Mouse (Mus musculus) NIH3T3 (cell line): Measurements from ENCODE around the gene Ttbk2.

ENCODE experiments used
- DNase-seq: peaks from one replicate; pipeline ENCODE4 v3.0.0-alpha.2; 2012; ENCODE audit warnings: low read depth

Gene Ttbk2

GRCm38 (mm10) chr2:120745496-120745895 lies 104.9 kb downstream of the Ttbk2 start:
- no peak for DNase-seq

- no peak for DNase-seq
These were observed 118.4 kb downstream of the Ttbk2 start for GRCm38 (mm10) chr2:120731877-120732530.

- DNase-seq, result peak; percentile 98
These were observed 119.1 kb downstream of the Ttbk2 start for GRCm38 (mm10) chr2:120731167-120731862.

GRCm38 (mm10) chr2:120730639-120731166 lies 119.7 kb downstream of the Ttbk2 start:
- peak; percentile 44 for DNase-seq

GRCm38 (mm10) chr2:120729775-120730585 lies 120.4 kb downstream of the Ttbk2 start:
- DNase-seq, result peak; percentile 12

- no peak for DNase-seq
These were observed 126.2 kb downstream of the Ttbk2 start for GRCm38 (mm10) chr2:120724176-120724575.

GRCm38 (mm10) chr2:120723621-120724020 lies 126.8 kb downstream of the Ttbk2 start:
- no peak for DNase-seq

GRCm38 (mm10) chr2:120722491-120722890 lies 127.9 kb downstream of the Ttbk2 start:
- no peak for DNase-seq

GRCm38 (mm10) chr2:120721911-120722310 lies 128.5 kb downstream of the Ttbk2 start:
- no peak for DNase-seq

- DNase-seq, result no peak
These were observed 129.6 kb downstream of the Ttbk2 start for GRCm38 (mm10) chr2:120720821-120721220.

- DNase-seq, result no peak
These were observed 131.9 kb downstream of the Ttbk2 start for GRCm38 (mm10) chr2:120718496-120718895.

- no peak for DNase-seq
These were observed 137.0 kb downstream of the Ttbk2 start for GRCm38 (mm10) chr2:120713441-120713840.

- DNase-seq, result no peak
These were observed 139.5 kb downstream of the Ttbk2 start for GRCm38 (mm10) chr2:120710948-120711347.

- no peak for DNase-seq
These were observed 140.2 kb downstream of the Ttbk2 start for GRCm38 (mm10) chr2:120710154-120710553.

- DNase-seq, result no peak
These were observed 143.4 kb downstream of the Ttbk2 start for GRCm38 (mm10) chr2:120707041-120707440.

GRCm38 (mm10) chr2:120702675-120703074 lies 147.7 kb downstream of the Ttbk2 start:
- DNase-seq, result no peak

- DNase-seq, result no peak
These were observed 150.0 kb downstream of the Ttbk2 start for GRCm38 (mm10) chr2:120700379-120700885.

GRCm38 (mm10) chr2:120697767-120698166 lies 152.6 kb downstream of the Ttbk2 start:
- DNase-seq, result no peak
